Mouse (Mus musculus) midbrain, embryonic 12.5 days (tissue): ENCODE measurements around the gene Ctdnep1. TPM values are rescaled to one million over a fixed set of nuclear protein-coding genes. Genes with fewer than 3 reads are reported as not detected.
"Not testable (repeated sequence)": the region's sequence is repeated elsewhere in the genome, so short reads cannot be mapped to it uniquely, and the experiment has no call there.

Experiments
- ATAC-seq: fragments of 200-750 bp; cut with Nextera tagmentation; 2 replicates; pipeline ENCODE4 v1.8.0; 2017; ENCODE audit warnings: low read depth, moderate TSS enrichment, moderate library complexity; ENCODE audit not compliant: low FRiP score
- H3K27ac ChIP-seq: fragments of 300-500 bp; sonication (generic); replicated peaks from 2 replicates; pipeline ENCODE4 v1.5.1; 2016; ENCODE audit warnings: mild to moderate bottlenecking
- H3K27me3 ChIP-seq: fragments of 300-500 bp; sonication (generic); 2 replicates; pipeline ENCODE4 v1.6.1; 2016; ENCODE audit warnings: mild to moderate bottlenecking
- H3K36me3 ChIP-seq: fragments of 300-500 bp; sonication (generic); 2 replicates; pipeline ENCODE4 v1.6.1; 2016
- H3K4me1 ChIP-seq: fragments of 300-500 bp; sonication (generic); 2 replicates; pipeline ENCODE4 v1.6.1; 2016
- H3K4me2 ChIP-seq: fragments of 300-500 bp; sonication (generic); replicated peaks from 2 replicates; pipeline ENCODE4 v1.6.1; 2016; ENCODE audit warnings: mild to moderate bottlenecking, moderate library complexity
- H3K4me3 ChIP-seq: fragments of 300-500 bp; sonication (generic); 2 replicates; pipeline ENCODE4 v1.5.1; 2016; ENCODE audit warnings: mild to moderate bottlenecking
- H3K9ac ChIP-seq: fragments of 300-500 bp; sonication (generic); replicated peaks from 2 replicates; pipeline ENCODE4 v1.6.1; 2016; ENCODE audit warnings: mild to moderate bottlenecking, moderate library complexity
- H3K9me3 ChIP-seq: fragments of 300-500 bp; sonication (generic); 2 replicates; pipeline ENCODE4 v1.6.1; 2016; ENCODE audit warnings: mild to moderate bottlenecking
- WGBS: fragments of 180-500 bp; shearing (Covaris S2); methylation state at CpG from one replicate; pipeline ENCODE4 v1.1.7; 2016; 5-methylcytosine and 5-hydroxymethylcytosine counted together
- polyA plus RNA-seq: library from polyadenylated mRNA; unstranded; fragments of >200 nt; fragmentation: Nextera tagmentation; extraction: Ambion mirVana; gene quantifications from 2 replicates; pipeline ENCODE4 v1.2.1, GENCODE M21; 2016

The Ctdnep1 gene
- polyA plus RNA-seq, 1 experiment from 2014 or later: 21.4 TPM

- ATAC-seq: no peak
- 71% methylated on average over 11 of the region's 11 CpGs for WGBS
- Histone ChIP-seq H3K27ac (no peak overlapping the region), H3K9me3 (no peaks in the 10 kb centered on the region), H3K9ac (no peak overlapping the region), H3K36me3 (no peaks in the 10 kb centered on the region), H3K27me3 (peaks cover 21% of the 10 kb centered on the region), H3K4me3 (no peak overlapping the region), H3K4me2 (no peak overlapping the region), H3K4me1 (peaks cover 4% of the 10 kb centered on the region)
Measured at GRCm38 (mm10) chr11:69953267-69953915, 27.6 kb upstream of the Ctdnep1 start.

DNA sequence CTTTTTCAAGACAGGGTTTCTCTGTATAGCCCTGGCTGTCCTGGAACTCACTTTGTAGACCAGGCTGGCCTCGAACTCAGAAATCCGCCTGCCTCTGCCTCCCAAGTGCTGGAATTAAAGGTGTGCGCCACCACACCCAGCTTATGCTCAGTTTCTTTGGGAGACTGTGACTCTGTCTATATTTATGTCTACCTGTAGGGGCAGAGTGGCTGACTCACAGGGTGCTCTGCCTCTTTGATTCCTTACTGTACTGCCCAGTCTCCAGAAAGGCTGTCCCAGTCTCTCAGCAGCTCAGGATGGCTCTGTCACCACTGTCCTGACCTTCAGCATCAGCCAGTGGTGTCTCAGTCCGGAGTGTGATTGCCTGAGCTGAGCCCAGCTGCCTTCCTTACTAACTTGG, 25.3 kb upstream of the Ctdnep1 start:
- not testable (repeated sequence) for H3K36me3 ChIP-seq, H3K4me3 ChIP-seq, ATAC-seq, H3K4me1 ChIP-seq, H3K27ac ChIP-seq, H3K9ac ChIP-seq, H3K9me3 ChIP-seq, H3K4me2 ChIP-seq
- peaks cover 16% of the 10 kb centered on the region for H3K27me3 ChIP-seq
- WGBS: 75% methylated on average over 4 of the region's 4 CpGs

GRCm38 (mm10) chr11:69956218-69956617, 24.7 kb upstream of the Ctdnep1 start:
- Histone ChIP-seq H3K4me3 (no peak overlapping the region), H3K9ac (no peak overlapping the region), H3K36me3 (no peaks in the 10 kb centered on the region), H3K27ac (no peak overlapping the region), H3K9me3 (no peaks in the 10 kb centered on the region), H3K4me1 (no peaks in the 10 kb centered on the region), H3K4me2 (no peak overlapping the region), H3K27me3 (peaks cover 21% of the 10 kb centered on the region)
- ATAC-seq: no peak
- WGBS: 88% methylated on average over 1 of the region's 1 CpGs

GRCm38 (mm10) chr11:69960616-69961015, 20.3 kb upstream of the Ctdnep1 start:
- no peak overlapping the region for H3K9ac ChIP-seq
- 29% methylated on average over 5 of the region's 5 CpGs for WGBS
- no peak for ATAC-seq
- peaks cover 51% of the 10 kb centered on the region for H3K27me3 ChIP-seq
- H3K4me1 ChIP-seq: no peaks in the 10 kb centered on the region
- H3K4me3 ChIP-seq: no peak overlapping the region
- H3K27ac ChIP-seq: no peak overlapping the region
- no peak overlapping the region for H3K4me2 ChIP-seq
- no peaks in the 10 kb centered on the region for H3K9me3 ChIP-seq
- no peaks in the 10 kb centered on the region for H3K36me3 ChIP-seq

- Histone ChIP-seq H3K4me2 (no peak overlapping the region), H3K27ac (no peak overlapping the region), H3K36me3 (no peaks in the 10 kb centered on the region), H3K9ac (no peak overlapping the region), H3K9me3 (no peaks in the 10 kb centered on the region), H3K4me1 (peaks cover 10% of the 10 kb centered on the region), H3K4me3 (no peak overlapping the region), H3K27me3 (peaks cover 63% of the 10 kb centered on the region)
- ATAC-seq: no peak
- WGBS: 57% methylated on average over 5 of the region's 5 CpGs
Measured at GRCm38 (mm10) chr11:69961841-69962240, 19.1 kb upstream of the Ctdnep1 start.

- H3K9ac ChIP-seq: no peak within 1 kb of the TSS
- H3K27ac ChIP-seq: no peak within 1 kb of the TSS
- peaks cover 22% of the 10 kb centered on the region for H3K36me3 ChIP-seq
- no peaks in the 10 kb centered on the region for H3K9me3 ChIP-seq
- 11% methylated on average over 24 of the region's 24 CpGs for WGBS
- peaks cover 11% of the 10 kb centered on the region for H3K4me1 ChIP-seq
- ATAC-seq: no peak
- 0 out of 2 replicates have a peak within 1 kb of the TSS, but pooled peaks have one; percentile 2 for H3K4me3 ChIP-seq
- H3K27me3 ChIP-seq: peaks cover 79% of the 10 kb centered on the region
- H3K4me2 ChIP-seq: no peak within 1 kb of the TSS
Measured at GRCm38 (mm10) chr11:69964650-69965270, 16.2 kb upstream of the Ctdnep1 start, which contains the start of gene Cldn7. Gene Cldn7 (plus strand): TSS chr11:69964779.

- Histone ChIP-seq H3K4me1 (peaks cover 11% of the 10 kb centered on the region), H3K9me3 (no peaks in the 10 kb centered on the region), H3K27me3 (peaks cover 79% of the 10 kb centered on the region), H3K9ac (0 out of 2 replicates have a peak overlapping the region, but pooled peaks have one; percentile 51), H3K4me3 (peak overlapping the region; percentile 25; the same call in 1 of the 2 replicates), H3K36me3 (peaks cover 29% of the 10 kb centered on the region), H3K27ac (no peak overlapping the region), H3K4me2 (no peak overlapping the region; the same call in 1 of the 2 replicates)
- WGBS: 3% methylated on average over 49 of the region's 49 CpGs
- no peak for ATAC-seq
Measured at GRCm38 (mm10) chr11:69965271-69966005, 15.5 kb upstream of the Ctdnep1 start.

DNA sequence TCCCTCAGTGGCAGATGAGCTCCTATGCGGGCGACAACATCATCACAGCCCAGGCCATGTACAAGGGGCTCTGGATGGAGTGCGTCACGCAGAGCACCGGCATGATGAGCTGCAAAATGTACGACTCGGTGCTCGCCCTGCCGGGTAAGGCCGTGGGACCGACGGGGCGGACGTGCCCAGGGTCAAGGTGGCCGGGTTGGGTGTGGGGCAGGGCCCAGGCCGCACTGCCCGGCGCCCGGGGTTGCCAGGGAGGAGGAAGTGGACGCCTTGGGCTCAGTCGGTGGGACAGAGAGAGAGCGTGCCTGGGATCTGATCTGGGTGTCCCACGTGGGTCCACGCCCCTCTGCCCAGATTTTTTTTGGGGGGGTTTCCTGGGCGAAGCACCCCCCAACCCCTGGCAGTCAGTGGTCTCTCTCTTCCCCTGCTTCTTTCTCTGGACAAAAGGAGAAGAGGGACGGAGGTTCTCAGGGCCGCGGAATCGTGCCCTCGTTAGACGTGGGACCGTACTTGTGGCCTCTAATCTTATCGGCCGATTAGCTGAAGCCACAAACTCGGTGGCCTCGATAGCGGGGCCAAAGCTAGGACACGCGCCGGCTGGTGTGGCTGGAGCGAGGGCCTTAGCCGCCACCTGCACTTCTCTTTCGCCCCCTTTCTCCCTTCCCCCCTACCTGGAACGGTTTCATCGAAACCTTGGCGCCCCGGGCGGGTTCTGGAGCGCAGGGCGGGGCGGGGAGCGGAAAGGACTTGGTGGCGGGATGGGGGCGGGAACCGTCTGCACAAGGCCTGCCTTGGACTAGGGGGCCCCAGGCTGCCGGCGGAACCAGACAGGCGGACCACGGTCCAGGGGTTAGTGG, 14.7 kb upstream of the Ctdnep1 start:
- ATAC-seq: no peak
- WGBS: 1% methylated on average over 56 of the region's 59 CpGs

GRCm38 (mm10) chr11:69966860-69967517, 14.0 kb upstream of the Ctdnep1 start:
- Histone ChIP-seq H3K27me3 (peaks cover 69% of the 10 kb centered on the region), H3K27ac (no peak overlapping the region), H3K9me3 (no peaks in the 10 kb centered on the region), H3K4me3 (peak overlapping the region; percentile 25), H3K36me3 (peaks cover 41% of the 10 kb centered on the region), H3K9ac (peak overlapping the region; percentile 51; the same call in 1 of the 2 replicates), H3K4me1 (peaks cover 11% of the 10 kb centered on the region), H3K4me2 (peak overlapping the region; percentile 47)
- ATAC-seq: no peak
- 39% methylated on average over 17 of the region's 17 CpGs for WGBS

More for the DNA sequence above, 14.7 kb upstream of the Ctdnep1 start:
- Histone ChIP-seq H3K9me3 (no peaks in the 10 kb centered on the region), H3K27ac (no peak overlapping the region), H3K36me3 (peaks cover 33% of the 10 kb centered on the region), H3K9ac (peak overlapping the region; percentile 51), H3K4me2 (peak overlapping the region; percentile 47), H3K4me3 (peak overlapping the region; percentile 25), H3K27me3 (peaks cover 75% of the 10 kb centered on the region), H3K4me1 (peaks cover 11% of the 10 kb centered on the region)

DNA sequence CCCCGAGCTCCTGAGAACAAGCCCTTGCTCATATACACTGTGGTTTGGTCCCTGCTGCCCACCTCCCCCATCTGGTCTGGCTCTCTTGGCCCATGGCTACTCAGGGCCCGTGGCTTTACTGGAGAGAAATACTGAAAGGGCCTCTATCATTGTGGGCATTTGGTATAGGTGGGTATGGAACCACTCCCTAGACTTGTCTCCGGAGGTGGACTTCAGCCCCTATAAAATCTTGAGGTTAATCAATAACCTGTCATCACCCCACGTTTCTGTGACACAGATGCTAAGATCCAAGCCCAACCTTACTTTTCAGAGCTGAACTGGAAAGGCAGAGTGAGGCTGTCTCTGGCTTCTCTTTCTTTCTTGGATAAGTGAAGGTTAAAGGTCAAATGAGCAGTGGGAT, 12.2 kb upstream of the Ctdnep1 start:
- Histone ChIP-seq H3K4me3 (no peak overlapping the region), H3K4me1 (peaks cover 11% of the 10 kb centered on the region), H3K27me3 (peaks cover 51% of the 10 kb centered on the region), H3K36me3 (peaks cover 55% of the 10 kb centered on the region), H3K4me2 (no peak overlapping the region), H3K27ac (no peak overlapping the region), H3K9ac (no peak overlapping the region), H3K9me3 (no peaks in the 10 kb centered on the region)
- no peak for ATAC-seq
- WGBS: 91% methylated on average over 4 of the region's 4 CpGs

DNA sequence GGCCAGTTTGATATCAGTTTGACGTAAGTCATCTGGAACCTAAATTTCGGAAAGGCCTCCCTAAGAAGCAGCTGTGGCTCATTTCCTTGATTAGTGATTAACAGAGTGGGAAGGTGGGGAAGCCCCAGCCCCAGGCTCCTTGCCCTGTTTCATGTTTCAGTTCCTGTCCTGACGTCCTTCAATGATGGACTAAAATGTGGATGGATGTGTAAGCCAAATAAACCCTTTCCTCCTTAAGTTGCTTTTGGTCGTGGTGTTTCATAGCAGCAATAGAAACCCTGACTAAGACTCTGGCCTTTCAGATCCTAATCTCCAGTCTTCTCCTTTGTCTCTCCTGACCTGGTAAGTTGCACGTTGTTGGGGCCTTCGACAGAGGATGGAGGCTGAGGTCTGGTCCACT, 10.7 kb upstream of the Ctdnep1 start:
- no peak overlapping the region for H3K4me2 ChIP-seq
- H3K9ac ChIP-seq: no peak overlapping the region
- H3K36me3 ChIP-seq: peaks cover 70% of the 10 kb centered on the region
- no peak overlapping the region for H3K27ac ChIP-seq
- peaks cover 11% of the 10 kb centered on the region for H3K4me1 ChIP-seq
- H3K9me3 ChIP-seq: no peaks in the 10 kb centered on the region
- 90% methylated on average over 6 of the region's 6 CpGs for WGBS
- no peak overlapping the region for H3K4me3 ChIP-seq
- ATAC-seq: no peak
- H3K27me3 ChIP-seq: peaks cover 37% of the 10 kb centered on the region
